In the genomic region with DNA sequence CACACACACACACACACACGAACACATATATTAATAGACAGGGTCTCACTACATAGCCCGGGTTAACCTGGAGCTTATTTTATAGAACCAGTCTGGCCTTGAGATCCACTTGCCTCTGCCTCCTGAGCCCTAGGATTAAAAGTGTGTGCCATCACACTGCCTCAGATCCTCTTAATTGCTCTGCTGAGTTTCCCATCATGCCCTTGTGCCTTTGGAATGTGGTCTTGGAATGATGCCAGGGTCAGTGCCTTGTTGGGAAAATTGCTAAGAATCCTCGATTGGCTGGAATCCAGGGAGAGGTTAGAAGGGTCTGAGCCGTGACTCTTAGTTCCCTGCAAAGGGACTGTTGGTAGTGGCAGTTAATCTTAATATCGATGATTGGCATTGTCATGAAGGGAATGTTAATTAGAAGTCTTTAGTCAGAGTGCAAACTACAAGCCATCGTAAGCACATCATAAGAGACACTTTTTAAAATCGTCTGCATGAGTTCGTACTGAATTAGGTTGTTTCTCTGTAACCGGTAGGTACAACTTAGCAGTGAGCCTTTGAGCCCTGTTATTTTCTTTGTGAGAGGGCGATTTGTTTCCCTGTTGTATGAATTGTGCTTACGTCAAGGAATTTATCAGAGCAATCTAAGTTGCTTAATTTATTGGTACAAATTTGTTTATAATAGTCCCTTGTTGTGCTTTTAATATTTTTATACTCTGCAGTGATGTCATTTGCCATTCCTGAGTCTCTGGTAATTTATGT, we compare ENCODE assay signal across 10 mouse cellular contexts.
DNase-seq lines count a peak whose midpoint lies in the region; ATAC-seq lines count a peak whose summit lies in the region.
"Had no signal": no experiment of that assay in that cellular context is flagged by ENCODE, and none has a peak within 500 bp of the region (broad histone marks: within the 10 kb centered on the region; RNA-seq: fewer than 3 reads in every experiment).

No protein-coding gene starts in this region.

- intact Hi-C loops in heart, postnatal 25 days (cut with DNase I), result no loop called here

- H3K27me3 ChIP-seq in embryonic facial prominence, embryonic 14.5 days (replicated peaks; ENCODE audit: control insufficient read depth, insufficient read depth, low read length), result no peaks in the 10 kb centered on the region

- H3K9ac ChIP-seq in embryonic facial prominence, embryonic 14.5 days (ENCODE audit: low read depth, low read length), result no peak overlapping the region

- H3K27ac ChIP-seq in embryonic facial prominence, embryonic 14.5 days (replicated peaks; ENCODE audit: low read depth, low read length), result no peak overlapping the region

- H3K4me1 ChIP-seq in embryonic facial prominence, embryonic 14.5 days (ENCODE audit: control insufficient read depth, insufficient read depth, low read length), result peaks cover 3% of the 10 kb centered on the region; the same call in 1 of the 2 replicates

- ATAC-seq in embryonic facial prominence, embryonic 14.5 days (ENCODE audit: low read depth), result no peak

- 69% methylated on average over 11 of the region's 11 CpGs for WGBS in embryonic facial prominence, embryonic 14.5 days

- no peak overlapping the region for H3K4me2 ChIP-seq in embryonic facial prominence, embryonic 14.5 days (ENCODE audit: low read depth, low read length)

- no peaks in the 10 kb centered on the region for H3K36me3 ChIP-seq in embryonic facial prominence, embryonic 14.5 days (ENCODE audit: control insufficient read depth, insufficient read depth, low read length)

- H3K4me3 ChIP-seq in embryonic facial prominence, embryonic 14.5 days (ENCODE audit: low read depth, low read length), result no peak overlapping the region
- H3K4me3 ChIP-seq: erythroblast, embryonic 14.5 days had no signal

- DNase-seq in heart, postnatal 4 days, result peak; percentile 17
- no peak for DNase-seq in heart, postnatal 25 days (ENCODE audit: low spot score)
- DNase-seq in Muller cell, postnatal 12 days (ENCODE audit: inconsistent ontology term), result peak; percentile 87
- DNase-seq in embryonic facial prominence, embryonic 14.5 days (ENCODE audit: low spot score), result peak; percentile 75
- peak; percentile 57 for DNase-seq in lung, postnatal 10 days
- DNase-seq in spleen, postnatal 14 days (ENCODE audit: low spot score in 2 of 2), result no peak
- no peak for DNase-seq in layer of hippocampus, postnatal 10 days (ENCODE audit: low spot score in 2 of 2)
- DNase-seq: right cerebral cortex, postnatal 4 days; thymus, adult 18-20 months had no signal

- H3K9me3 ChIP-seq in embryonic facial prominence, embryonic 14.5 days (ENCODE audit: control insufficient read depth, low read length), result no peaks in the 10 kb centered on the region

Comparison
In these comparisons a context has a peak if more than half of its experiments do, and no peak if none do; other contexts are left out.
1. DNase-seq: peak in heart, postnatal 4 days (single experiment), Muller cell, postnatal 12 days (single experiment), embryonic facial prominence, embryonic 14.5 days (single experiment) and lung, postnatal 10 days (single experiment); none in heart, postnatal 25 days (single experiment), spleen, postnatal 14 days (0 of 2) and layer of hippocampus, postnatal 10 days (0 of 2).